Mouse (Mus musculus) forebrain, embryonic 11.5 days (tissue): ENCODE measurements at regions not wholly inside any gene's neighbourhood (a gene's known extent, or its start where the extent isn't known, plus 50 kb on each side); places are given as distances from the start of the nearest gene placed in this dataset.

ENCODE experiments used
- ATAC-seq: fragments of 200-750 bp; cut with Nextera tagmentation; replicated peaks from 2 replicates; pipeline ENCODE4 v1.8.0; 2017; ENCODE audit warnings: moderate TSS enrichment; ENCODE audit not compliant: low FRiP score
- DNase-seq: peaks from one replicate; pipeline ENCODE4 v3.0.0-alpha.2; 2017; ENCODE audit warnings: low spot score
- H3K27ac ChIP-seq: fragments of 300-500 bp; sonication (generic); 2 replicates; pipeline ENCODE4 v1.5.1; 2014; ENCODE audit warnings: low read depth, low read length
- H3K27me3 ChIP-seq: fragments of 300-500 bp; sonication (generic); 2 replicates; pipeline ENCODE4 v1.6.1; 2014; ENCODE audit warnings: mild to moderate bottlenecking, low read length, mixed read lengths; ENCODE audit not compliant: control insufficient read depth, insufficient read depth
- H3K36me3 ChIP-seq: fragments of 300-500 bp; sonication (generic); 2 replicates; pipeline ENCODE4 v1.6.1; 2014; ENCODE audit warnings: mild to moderate bottlenecking, low read length, moderate library complexity, mixed read lengths; ENCODE audit not compliant: control insufficient read depth, insufficient read depth
- H3K4me1 ChIP-seq: fragments of 300-500 bp; sonication (generic); replicated peaks from 2 replicates; pipeline ENCODE4 v1.6.1; 2014; ENCODE audit warnings: low read length, mixed read lengths; ENCODE audit not compliant: control insufficient read depth, insufficient read depth
- H3K4me2 ChIP-seq: fragments of 300-500 bp; sonication (generic); 2 replicates; pipeline ENCODE4 v1.6.1; 2014; ENCODE audit warnings: low read depth, mild to moderate bottlenecking, low read length, moderate library complexity, mixed read lengths; ENCODE audit not compliant: severe bottlenecking
- H3K4me3 ChIP-seq: fragments of 300-500 bp; sonication (generic); 2 replicates; pipeline ENCODE4 v1.5.1; 2014; ENCODE audit warnings: low read depth, low read length
- H3K9ac ChIP-seq: fragments of 300-500 bp; sonication (generic); 2 replicates; pipeline ENCODE4 v1.6.1; 2014; ENCODE audit warnings: low read length
- H3K9me3 ChIP-seq: fragments of 300-500 bp; sonication (generic); 2 replicates; pipeline ENCODE4 v1.6.1; 2016; ENCODE audit warnings: low read length, mixed read lengths; ENCODE audit not compliant: control insufficient read depth
- whole genome bisulfite sequencing: fragments of 180-500 bp; shearing (Covaris S2); extraction: QIAGEN DNeasy Blood & Tissue Kit; methylation state at CpG from one replicate; pipeline ENCODE4 v1.1.7; 2014; 5-methylcytosine and 5-hydroxymethylcytosine counted together

DNA sequence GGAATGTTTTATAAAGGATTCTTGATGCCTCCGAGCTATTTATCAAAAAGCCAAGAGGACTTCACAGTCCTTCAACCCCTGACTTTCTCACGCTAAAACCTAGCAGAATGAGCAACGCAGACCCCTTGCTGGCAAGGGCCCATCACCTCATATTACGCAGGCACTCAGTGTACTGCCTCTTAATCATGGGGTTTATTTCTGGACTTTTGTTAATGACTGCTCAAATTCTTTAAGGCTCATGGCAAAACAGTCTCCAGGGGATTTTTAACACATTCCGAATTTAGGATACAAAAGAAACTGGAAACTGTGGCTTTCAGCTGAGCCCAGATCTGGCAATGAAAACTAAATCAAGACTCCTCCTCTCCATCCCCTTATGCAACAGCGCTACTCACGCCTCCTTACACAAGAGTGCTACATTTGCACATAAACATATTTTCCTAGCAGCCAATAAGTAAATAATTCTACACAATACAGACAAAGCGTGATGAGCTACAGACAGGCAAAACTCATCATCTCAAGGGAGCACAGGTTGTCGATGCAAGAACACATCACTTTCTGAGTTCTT lies 492.0 kb upstream of the Id4 start:
- Histone ChIP-seq H3K4me3 (no peak overlapping the region), H3K27ac (no peak overlapping the region), H3K9me3 (no peaks in the 10 kb centered on the region), H3K9ac (no peak overlapping the region), H3K36me3 (no peaks in the 10 kb centered on the region), H3K4me2 (no peak overlapping the region), H3K27me3 (no peaks in the 10 kb centered on the region), H3K4me1 (no peaks in the 10 kb centered on the region)
- 87% methylated on average over 9 of the region's 9 CpGs for WGBS
- DNase-seq = no peak
- ATAC-seq = no peak

DNA sequence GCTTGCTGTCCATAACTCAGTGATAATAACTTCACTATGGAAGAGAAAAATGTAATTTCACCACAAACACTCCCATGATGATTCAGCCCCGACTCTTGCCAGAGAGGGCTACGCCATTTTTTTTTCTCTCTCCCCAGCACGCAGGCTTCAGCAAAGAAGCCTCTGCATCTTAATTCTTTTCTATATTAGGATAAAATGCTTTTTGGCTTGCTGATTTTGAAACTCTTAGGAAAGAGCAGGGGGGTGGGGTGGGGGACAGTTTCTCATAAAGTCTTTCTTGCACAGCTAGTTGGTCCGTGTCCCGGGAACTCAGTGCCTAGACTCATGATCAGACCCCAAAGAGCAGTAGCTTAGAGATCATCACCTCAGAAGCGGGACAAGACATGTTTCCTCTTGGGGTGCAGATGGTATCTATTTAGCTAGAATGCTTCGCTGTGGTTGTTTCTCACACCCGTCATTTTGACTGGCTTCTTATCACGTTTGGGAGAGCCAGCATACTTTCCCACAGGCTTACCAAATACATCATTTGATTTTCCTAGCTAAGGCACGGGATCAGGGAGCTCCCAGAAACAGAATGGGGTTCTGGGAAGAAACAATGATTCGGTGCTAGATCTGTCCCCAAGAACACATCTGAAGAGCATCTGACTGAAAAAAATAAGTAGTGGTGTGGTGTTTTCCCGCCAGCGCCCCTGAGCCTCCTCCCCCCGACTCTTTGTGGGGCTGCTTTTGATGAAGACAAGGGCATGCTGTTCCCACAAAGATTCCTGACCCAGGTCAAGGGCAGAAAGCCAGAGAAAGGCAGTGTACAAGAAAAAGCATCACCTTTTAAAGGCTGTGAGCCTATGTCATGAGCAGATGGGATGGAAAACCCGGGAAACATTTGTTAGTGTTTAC lies 483.6 kb upstream of the Id4 start:
- WGBS = 74% methylated on average over 15 of the region's 15 CpGs
- no peak for ATAC-seq
- Histone ChIP-seq H3K9me3 (no peaks in the 10 kb centered on the region), H3K4me3 (no peak overlapping the region), H3K9ac (no peak overlapping the region), H3K4me1 (no peaks in the 10 kb centered on the region; the same call in 1 of the 2 replicates), H3K4me2 (no peak overlapping the region), H3K27me3 (no peaks in the 10 kb centered on the region), H3K36me3 (no peaks in the 10 kb centered on the region), H3K27ac (no peak overlapping the region)
- no peak for DNase-seq

- Histone ChIP-seq H3K4me2 (no peak overlapping the region), H3K4me1 (no peaks in the 10 kb centered on the region; the same call in 1 of the 2 replicates)
- ATAC-seq = no peak
Measured at GRCm38 (mm10) chr13:47778218-47779009, 482.6 kb upstream of the Id4 start.

DNA sequence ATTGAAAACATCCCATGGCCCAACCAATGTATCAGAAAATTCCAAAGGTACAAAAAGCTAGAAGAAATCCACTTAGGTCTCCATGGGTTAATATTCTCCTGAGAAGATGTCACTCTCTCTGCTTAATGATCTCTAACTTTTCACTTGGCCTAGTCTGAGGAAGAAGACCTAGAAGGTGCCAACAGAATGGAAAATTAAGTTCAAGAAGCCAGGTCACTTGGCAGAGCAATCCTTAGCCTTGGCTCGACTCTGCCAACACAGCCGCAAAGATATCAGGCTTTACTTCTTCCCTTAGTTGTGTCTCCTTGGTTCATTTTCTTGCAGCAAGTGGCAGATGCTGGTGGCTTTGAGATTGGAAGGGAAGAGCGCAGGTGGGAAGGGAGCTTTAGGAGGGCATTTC lies 476.6 kb upstream of the Id4 start:
- Histone ChIP-seq H3K4me1 (no peaks in the 10 kb centered on the region), H3K27me3 (no peaks in the 10 kb centered on the region), H3K27ac (no peak overlapping the region), H3K4me2 (no peak overlapping the region), H3K9me3 (no peaks in the 10 kb centered on the region), H3K4me3 (no peak overlapping the region), H3K9ac (no peak overlapping the region), H3K36me3 (no peaks in the 10 kb centered on the region)
- ATAC-seq = no peak
- WGBS = 96% methylated on average over 3 of the region's 3 CpGs
- DNase-seq = no peak

More at GRCm38 (mm10) chr13:47778218-47779009, 482.6 kb upstream of the Id4 start:
- H3K9ac ChIP-seq = no peak overlapping the region
- no peak for DNase-seq
- H3K4me3 ChIP-seq = no peak overlapping the region
- H3K9me3 ChIP-seq = no peaks in the 10 kb centered on the region
- WGBS = 46% methylated on average over 12 of the region's 14 CpGs
- no peaks in the 10 kb centered on the region for H3K27me3 ChIP-seq
- H3K36me3 ChIP-seq = no peaks in the 10 kb centered on the region
- H3K27ac ChIP-seq = no peak overlapping the region

DNA sequence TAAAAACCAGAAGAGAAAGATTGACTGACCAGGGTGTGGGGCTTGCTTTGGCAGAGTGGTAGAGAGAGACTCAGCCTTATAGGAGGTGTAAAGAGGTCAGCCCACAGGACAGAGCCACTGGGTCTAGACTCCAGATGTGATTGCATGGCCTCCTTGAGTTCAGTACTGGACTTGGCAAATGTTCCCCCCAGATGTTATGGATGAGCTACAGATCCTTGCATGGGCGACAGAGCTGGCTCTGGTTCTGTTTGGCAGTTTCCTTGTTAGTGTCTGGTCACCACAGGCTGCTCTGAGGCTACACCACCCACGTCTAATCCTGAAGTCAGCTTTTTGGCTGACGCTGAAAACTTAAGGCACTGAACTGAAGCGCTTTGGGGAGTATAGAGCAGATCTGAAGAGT lies 463.2 kb upstream of the Id4 start:
- Histone ChIP-seq H3K4me2 (no peak overlapping the region), H3K9me3 (no peaks in the 10 kb centered on the region), H3K4me1 (no peaks in the 10 kb centered on the region), H3K36me3 (no peaks in the 10 kb centered on the region), H3K27me3 (no peaks in the 10 kb centered on the region), H3K9ac (no peak overlapping the region), H3K4me3 (no peak overlapping the region), H3K27ac (no peak overlapping the region)
- ATAC-seq (no peak), DNase-seq (no peak)
- 80% methylated on average over 4 of the region's 4 CpGs for WGBS

DNA sequence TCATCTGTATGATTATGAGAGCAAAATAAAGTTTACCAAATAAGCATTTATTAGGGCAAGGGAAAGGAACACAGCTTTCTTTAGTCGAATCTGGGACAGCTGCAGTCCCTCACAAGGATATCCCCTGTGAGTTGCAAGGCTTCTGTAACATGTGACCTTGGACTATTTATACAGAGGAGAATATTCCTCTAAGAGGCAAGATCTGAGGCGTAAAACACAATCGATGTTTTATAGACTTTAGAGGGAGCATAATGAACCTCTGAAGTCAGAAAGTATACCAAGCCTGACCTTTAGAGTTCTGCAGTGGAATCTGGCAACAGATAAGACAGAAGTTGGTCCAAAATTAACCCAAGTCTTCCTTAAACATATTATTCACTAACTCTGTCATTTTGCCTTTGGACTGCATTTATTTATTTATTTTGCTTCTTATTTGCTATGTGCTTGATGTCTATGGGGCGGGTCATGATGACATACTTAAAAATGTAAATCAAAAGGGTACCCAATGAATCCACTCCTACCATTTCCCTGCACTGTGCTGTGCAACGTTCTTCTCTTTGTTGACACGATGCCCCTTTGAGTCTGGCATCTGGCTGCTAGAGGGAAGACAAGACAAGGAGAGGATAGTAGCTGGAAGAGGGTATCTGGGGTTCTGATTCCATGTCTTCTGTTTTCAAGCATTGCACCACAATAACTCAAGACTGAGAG lies 449.2 kb upstream of the Id4 start:
- Histone ChIP-seq H3K36me3 (no peaks in the 10 kb centered on the region), H3K4me1 (no peaks in the 10 kb centered on the region)
- no peak for ATAC-seq

DNA sequence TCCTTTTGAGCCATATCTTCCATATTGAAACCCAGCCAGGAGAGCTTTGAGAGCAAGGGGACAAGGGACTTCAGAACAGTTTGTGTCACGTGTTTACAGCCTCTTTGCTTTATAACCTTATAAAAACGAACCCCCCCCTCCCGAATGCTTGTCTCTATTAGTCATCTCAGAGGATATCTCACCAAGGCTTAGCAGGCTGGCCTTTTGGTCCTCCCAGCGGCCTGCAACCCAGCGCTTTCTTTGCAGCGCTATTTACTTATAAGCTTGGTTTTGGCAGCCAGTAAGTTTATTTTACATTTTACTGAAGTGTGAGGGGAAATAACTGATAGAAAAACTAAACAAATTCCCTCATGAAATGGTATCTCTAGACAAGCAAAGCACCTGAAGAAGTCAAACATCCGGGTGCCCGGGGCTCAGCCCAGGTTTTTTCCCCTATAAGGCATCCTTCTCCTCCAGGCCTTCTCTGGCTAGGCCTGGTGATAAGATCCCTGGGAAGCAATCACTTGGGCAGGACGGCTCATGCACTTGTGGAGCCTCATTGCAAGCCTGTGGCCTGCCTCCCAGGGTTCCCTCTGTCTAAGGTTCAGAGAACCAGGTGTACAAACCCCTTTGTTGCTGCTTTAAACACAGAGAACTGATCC lies 442.0 kb upstream of the Id4 start:
- H3K36me3 ChIP-seq = no peaks in the 10 kb centered on the region
- no peak overlapping the region for H3K9ac ChIP-seq
- DNase-seq (no peak), ATAC-seq (no peak)
- H3K27ac ChIP-seq = no peak overlapping the region
- no peaks in the 10 kb centered on the region for H3K9me3 ChIP-seq
- no peak overlapping the region for H3K4me2 ChIP-seq
- H3K4me3 ChIP-seq = no peak overlapping the region
- no peaks in the 10 kb centered on the region for H3K4me1 ChIP-seq
- no peaks in the 10 kb centered on the region for H3K27me3 ChIP-seq
- WGBS = 84% methylated on average over 9 of the region's 9 CpGs

More for the DNA sequence above, 449.2 kb upstream of the Id4 start:
- no peak overlapping the region for H3K4me3 ChIP-seq
- no peak overlapping the region for H3K27ac ChIP-seq
- H3K9me3 ChIP-seq = no peaks in the 10 kb centered on the region
- no peak overlapping the region for H3K9ac ChIP-seq
- no peak for DNase-seq
- H3K27me3 ChIP-seq = no peaks in the 10 kb centered on the region
- 87% methylated on average over 6 of the region's 6 CpGs for WGBS
- H3K4me2 ChIP-seq = no peak overlapping the region

DNA sequence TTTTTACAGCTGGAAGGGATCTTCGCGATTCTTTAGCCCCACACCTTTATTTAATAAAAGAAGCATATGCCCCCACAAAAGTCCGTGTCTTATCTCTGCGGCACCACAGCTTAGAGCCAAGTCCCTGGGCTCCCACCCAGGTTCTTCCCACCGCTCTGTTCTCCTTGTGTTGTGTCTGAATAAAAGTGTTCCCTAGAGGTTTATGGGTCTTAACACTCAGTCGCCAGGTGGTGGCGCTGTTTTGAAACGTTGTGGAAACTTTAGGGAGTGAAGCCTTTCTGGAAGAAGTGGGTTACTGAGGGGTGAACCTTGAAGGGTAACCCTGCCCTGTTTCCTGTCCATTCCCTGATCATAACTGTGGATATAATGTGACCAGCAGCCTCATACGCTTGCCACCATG lies 424.5 kb upstream of the Id4 start:
- ATAC-seq (no peak), DNase-seq (peak; percentile 74)
- H3K36me3 ChIP-seq = no peaks in the 10 kb centered on the region

More for the DNA sequence above, 424.5 kb upstream of the Id4 start:
- no peaks in the 10 kb centered on the region for H3K9me3 ChIP-seq
- H3K4me2 ChIP-seq = no peak overlapping the region
- H3K9ac ChIP-seq = no peak overlapping the region
- 0 out of 2 replicates have a peak, but pooled peaks cover 2% of the 10 kb centered on the region for H3K4me1 ChIP-seq
- H3K27me3 ChIP-seq = no peaks in the 10 kb centered on the region
- WGBS = 42% methylated on average over 9 of the region's 9 CpGs
- no peak overlapping the region for H3K4me3 ChIP-seq
- H3K27ac ChIP-seq = no peak overlapping the region
